Mouse (Mus musculus) embryonic facial prominence, embryonic 10.5 days (tissue): ENCODE measurements around the gene Pa2g4. TPM values are rescaled to one million over a fixed set of nuclear protein-coding genes. Genes with fewer than 3 reads are reported as not detected.
"Not testable (repeated sequence)": the region's sequence is repeated elsewhere in the genome, so short reads cannot be mapped to it uniquely, and the experiment has no call there.

Experiments
- DNase-seq: peaks from one replicate; pipeline ENCODE4 v3.0.0-alpha.2; 2017; ENCODE audit warnings: low spot score
- H3K27ac ChIP-seq: fragments of 300-500 bp; sonication (generic); replicated peaks from 2 replicates; pipeline ENCODE4 v1.5.1; 2016; ENCODE audit warnings: mild to moderate bottlenecking
- H3K27me3 ChIP-seq: fragments of 300-500 bp; sonication (generic); replicated peaks from 2 replicates; pipeline ENCODE4 v1.6.1; 2016; ENCODE audit warnings: low read depth, mild to moderate bottlenecking; ENCODE audit not compliant: poor library complexity, severe bottlenecking
- H3K36me3 ChIP-seq: fragments of 300-500 bp; sonication (generic); replicated peaks from 2 replicates; pipeline ENCODE4 v1.6.1; 2016; ENCODE audit warnings: mild to moderate bottlenecking, moderate library complexity
- H3K4me1 ChIP-seq: fragments of 300-500 bp; sonication (generic); 2 replicates; pipeline ENCODE4 v1.6.1; 2016
- H3K4me3 ChIP-seq: fragments of 300-500 bp; sonication (generic); 2 replicates; pipeline ENCODE4 v1.5.1; 2016; ENCODE audit warnings: mild to moderate bottlenecking, moderate library complexity
- H3K9me3 ChIP-seq: fragments of 300-500 bp; sonication (generic); 2 replicates; pipeline ENCODE4 v1.6.1; 2016; ENCODE audit warnings: mild to moderate bottlenecking
- WGBS: fragments of 180-500 bp; shearing (Covaris S2); methylation state at CpG from one replicate; pipeline ENCODE4 v1.1.7; 2016; 5-methylcytosine and 5-hydroxymethylcytosine counted together
- polyA plus RNA-seq: library from polyadenylated mRNA; unstranded; fragments of >200 nt; fragmentation: Nextera tagmentation; extraction: Ambion mirVana; gene quantifications from 2 replicates; pipeline ENCODE4 v1.2.1, GENCODE M21; 2016

Gene Pa2g4
- 274 and 287 TPM in 2 replicates for polyA plus RNA-seq

DNA sequence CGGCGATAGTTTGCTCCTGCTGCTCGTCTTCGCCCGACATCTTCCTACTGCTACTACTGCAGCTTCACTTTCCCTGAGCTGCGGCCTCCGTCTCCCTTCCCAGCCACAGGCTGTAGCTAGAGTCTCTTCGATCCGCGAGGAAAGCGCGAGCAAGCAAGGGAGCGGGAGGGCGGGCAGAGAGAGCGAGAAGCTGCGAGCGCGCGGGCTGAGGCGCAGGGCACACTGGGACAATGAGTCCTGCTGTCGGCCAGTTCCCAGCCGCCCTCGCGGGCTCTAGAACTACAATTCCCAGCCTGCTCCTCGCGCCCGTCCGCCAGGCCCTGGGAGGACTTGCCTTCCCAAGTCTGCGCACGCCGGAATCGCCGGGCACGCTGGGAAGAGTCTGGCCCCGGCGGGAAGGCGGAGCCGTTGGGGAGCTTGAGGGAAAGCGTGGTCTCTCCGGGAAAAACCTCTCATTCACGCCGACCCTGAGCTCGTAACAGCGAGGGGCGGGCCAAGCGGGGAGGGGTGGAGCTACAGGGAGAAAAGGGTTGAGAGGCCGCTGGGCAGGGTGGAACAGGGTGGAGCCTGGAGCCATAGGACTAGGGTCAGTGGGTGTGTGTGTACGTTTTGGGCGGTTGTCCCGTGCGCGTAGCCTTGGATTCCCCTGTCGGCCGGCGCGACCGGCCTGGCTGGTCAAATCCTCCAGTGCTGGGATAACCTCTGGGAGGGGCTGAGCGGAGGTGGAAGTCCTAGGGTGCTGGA lies at the start of gene Pa2g4:
TSS of gene Pa2g4 (minus strand) at position 200 of the 744 bp plus-strand sequence.
- H3K9me3 ChIP-seq = no peaks in the 10 kb centered on the region
- H3K27me3 ChIP-seq = no peaks in the 10 kb centered on the region
- peaks cover 44% of the 10 kb centered on the region for H3K36me3 ChIP-seq

DNA sequence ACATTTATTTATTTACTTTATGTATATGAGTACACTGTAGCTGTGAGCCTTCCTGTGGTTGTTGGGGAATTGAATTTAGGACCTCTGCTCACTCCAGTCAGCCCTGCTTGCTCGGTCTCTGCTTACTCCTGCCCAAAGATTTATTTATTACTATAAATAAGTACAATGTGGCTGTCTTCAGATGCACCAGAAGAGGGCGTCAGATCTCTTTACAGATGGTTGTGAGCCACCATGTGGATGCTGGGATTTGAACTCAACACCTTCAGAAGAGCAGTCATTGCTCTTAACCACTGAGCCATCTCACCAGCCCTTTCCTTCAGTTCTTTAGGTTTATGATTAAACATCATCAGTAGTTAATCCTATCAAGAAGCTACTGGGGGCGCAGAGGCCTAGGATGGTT lies 49.1 kb upstream of the Pa2g4 start:
- H3K36me3 ChIP-seq = no peaks in the 10 kb centered on the region
- 59% methylated on average over 3 of the region's 3 CpGs for WGBS
- no peak overlapping the region for H3K4me3 ChIP-seq
- H3K9me3 ChIP-seq = no peaks in the 10 kb centered on the region
- H3K4me1 ChIP-seq = 0 out of 2 replicates have a peak, but pooled peaks cover 4% of the 10 kb centered on the region
- 0 out of 2 replicates have a peak, but pooled peaks cover 5% of the 10 kb centered on the region for H3K27me3 ChIP-seq
- no peak overlapping the region for H3K27ac ChIP-seq
- no peak for DNase-seq

More for the DNA sequence above, at the start of gene Pa2g4:
- peak; percentile 100 for DNase-seq
- 0% methylated on average over 58 of the region's 58 CpGs for WGBS
- peak within 1 kb of the TSS; percentile 93 for H3K4me3 ChIP-seq
- peaks cover 28% of the 10 kb centered on the region for H3K4me1 ChIP-seq
- peak within 1 kb of the TSS; percentile 91 for H3K27ac ChIP-seq

DNA sequence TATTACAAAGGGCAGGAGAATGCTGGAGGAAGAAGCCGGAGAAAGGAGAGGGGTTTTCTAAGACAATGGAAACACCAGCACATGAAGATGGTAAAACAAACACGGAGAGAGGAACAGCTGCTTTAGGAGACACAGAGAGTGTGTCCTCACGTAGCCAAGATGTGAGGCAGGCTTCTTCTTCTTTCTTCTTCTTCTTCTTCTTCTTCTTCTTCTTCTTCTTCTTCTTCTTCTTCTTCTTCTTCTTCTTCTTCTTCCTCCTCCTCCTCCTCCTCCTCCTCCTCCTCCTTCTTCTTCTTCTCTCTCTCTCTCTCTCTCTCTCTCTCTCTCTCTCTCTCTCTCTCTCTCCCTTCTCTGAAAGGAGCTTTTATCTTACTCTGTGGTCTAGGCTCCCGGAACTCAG lies 48.0 kb upstream of the Pa2g4 start:
- H3K9me3 ChIP-seq, H3K4me3 ChIP-seq, DNase-seq, H3K27ac ChIP-seq, H3K4me1 ChIP-seq, H3K36me3 ChIP-seq, H3K27me3 ChIP-seq: not testable (repeated sequence)
- 75% methylated on average over 4 of the region's 4 CpGs for WGBS

DNA sequence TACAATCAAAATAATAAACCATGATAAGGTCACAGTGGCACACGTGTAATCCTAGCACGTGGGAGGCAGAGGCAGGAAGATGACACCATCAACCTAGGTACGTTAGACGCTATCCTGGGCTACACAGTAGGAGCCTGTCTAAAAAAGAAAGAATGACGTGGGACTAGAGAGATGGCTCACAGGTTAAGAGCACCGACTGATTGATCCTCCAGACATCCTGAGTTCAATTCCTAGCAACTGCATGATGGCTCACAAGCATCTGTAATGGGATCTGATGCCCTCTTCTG lies 47.3 kb upstream of the Pa2g4 start:
- H3K36me3 ChIP-seq = no peaks in the 10 kb centered on the region
- 36% methylated on average over 6 of the region's 6 CpGs for WGBS
- H3K4me3 ChIP-seq = peak overlapping the region; percentile 33
- H3K27ac ChIP-seq = no peak overlapping the region
- no peak for DNase-seq
- H3K9me3 ChIP-seq = no peaks in the 10 kb centered on the region
- H3K27me3 ChIP-seq = 0 out of 2 replicates have a peak, but pooled peaks cover 5% of the 10 kb centered on the region
- 0 out of 2 replicates have a peak, but pooled peaks cover 4% of the 10 kb centered on the region for H3K4me1 ChIP-seq

DNA sequence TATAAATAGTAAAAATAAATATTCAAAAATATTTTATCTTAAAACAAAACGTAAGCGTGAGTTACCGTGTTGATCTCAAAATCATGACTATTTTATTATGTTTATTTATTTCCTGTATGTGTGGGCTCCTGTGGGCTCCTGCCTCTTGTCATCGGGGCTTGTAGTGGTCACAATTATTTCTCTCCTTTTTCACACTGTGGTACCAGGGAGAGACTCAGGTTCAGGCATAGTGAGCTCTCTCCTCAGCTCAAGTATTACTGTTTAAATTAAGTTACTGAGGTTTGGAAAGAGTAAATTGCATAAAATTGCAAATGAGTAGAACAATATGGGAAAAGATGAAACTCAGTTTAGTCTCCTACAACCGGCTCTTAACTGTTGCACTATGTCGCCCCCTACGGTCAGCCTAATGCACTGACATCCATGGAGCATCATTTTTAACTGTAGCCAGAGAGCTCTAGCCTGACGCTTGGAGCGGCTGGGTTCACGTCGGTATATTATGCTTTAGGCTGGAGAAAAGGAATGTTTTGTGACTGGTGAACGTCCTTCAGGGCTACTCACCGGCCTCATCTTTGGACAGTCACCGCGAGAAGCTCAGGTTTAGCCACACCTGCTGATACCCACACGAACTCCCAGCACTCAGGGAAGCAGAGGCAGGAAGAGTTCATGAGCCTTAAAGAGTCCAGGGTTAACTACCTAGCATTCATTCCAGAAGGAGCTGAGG lies 46.8 kb upstream of the Pa2g4 start:
- peak; percentile 79 for DNase-seq
- no peaks in the 10 kb centered on the region for H3K9me3 ChIP-seq
- 14% methylated on average over 16 of the region's 16 CpGs for WGBS
- no peak overlapping the region for H3K27ac ChIP-seq
- 0 out of 2 replicates have a peak, but pooled peaks cover 5% of the 10 kb centered on the region for H3K27me3 ChIP-seq
- no peaks in the 10 kb centered on the region for H3K36me3 ChIP-seq
- H3K4me3 ChIP-seq = peak overlapping the region; percentile 33
- 0 out of 2 replicates have a peak, but pooled peaks cover 4% of the 10 kb centered on the region for H3K4me1 ChIP-seq

DNA sequence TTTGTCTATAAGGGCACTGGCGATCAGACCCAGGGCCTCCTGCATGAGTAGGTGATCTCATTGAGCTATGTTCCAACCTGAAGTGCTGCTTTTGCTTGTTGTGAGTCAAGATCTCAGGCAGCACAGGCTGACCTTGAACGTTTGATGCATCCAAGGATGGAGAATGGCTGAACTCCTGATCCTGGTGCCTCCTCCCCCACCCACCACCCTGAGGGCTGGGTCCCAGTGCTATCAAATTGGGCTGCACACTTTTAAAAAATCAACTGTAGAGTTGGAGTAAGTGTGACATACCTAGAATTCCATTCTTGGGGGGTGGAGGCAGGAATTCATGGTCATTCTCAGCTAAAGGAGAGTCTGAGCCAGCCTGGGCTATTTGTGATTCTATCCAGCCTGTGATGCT lies 40.7 kb upstream of the Pa2g4 start:
- Histone ChIP-seq H3K4me1 (peaks cover 6% of the 10 kb centered on the region; the same call in 1 of the 2 replicates), H3K9me3 (no peaks in the 10 kb centered on the region), H3K27ac (no peak overlapping the region), H3K4me3 (no peak overlapping the region), H3K27me3 (no peaks in the 10 kb centered on the region), H3K36me3 (no peaks in the 10 kb centered on the region)
- DNase-seq = no peak
- WGBS = 45% methylated on average over 2 of the region's 2 CpGs

DNA sequence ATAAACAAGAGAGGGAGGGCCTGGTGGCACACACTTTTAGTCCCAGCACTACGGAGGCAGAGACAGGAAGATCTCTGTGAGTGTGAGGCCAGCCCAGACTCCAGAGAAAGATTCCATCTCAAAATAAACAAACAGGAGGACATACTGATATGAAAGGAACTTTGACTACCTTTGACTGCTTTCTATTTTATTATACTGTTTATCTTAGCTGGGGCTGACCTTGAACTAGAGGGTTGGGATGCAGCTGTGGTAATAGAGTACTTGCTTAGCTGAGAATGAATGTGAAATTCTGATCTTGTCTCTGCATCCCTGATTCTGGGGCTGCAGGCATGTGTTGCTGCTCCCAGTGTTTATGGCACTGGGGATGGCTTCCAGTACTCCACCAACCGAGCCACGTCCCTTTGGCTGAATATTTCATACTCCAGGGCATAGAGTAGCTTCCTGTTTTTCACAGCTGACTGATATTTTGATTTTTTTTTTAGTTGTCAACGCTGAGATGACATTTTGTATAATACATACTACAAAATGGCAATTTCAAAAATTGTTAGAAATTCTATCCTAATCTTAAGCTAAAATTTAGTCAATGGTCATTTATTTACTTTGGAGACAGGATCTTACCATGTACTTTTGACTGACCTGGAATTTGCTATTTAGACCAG lies 36.8 kb upstream of the Pa2g4 start:
- 85% methylated on average over 4 of the region's 4 CpGs for WGBS
- no peak for DNase-seq
- Histone ChIP-seq H3K36me3 (no peaks in the 10 kb centered on the region), H3K4me3 (no peak overlapping the region), H3K9me3 (no peaks in the 10 kb centered on the region), H3K27me3 (no peaks in the 10 kb centered on the region), H3K4me1 (peaks cover 6% of the 10 kb centered on the region; the same call in 1 of the 2 replicates), H3K27ac (no peak overlapping the region)

DNA sequence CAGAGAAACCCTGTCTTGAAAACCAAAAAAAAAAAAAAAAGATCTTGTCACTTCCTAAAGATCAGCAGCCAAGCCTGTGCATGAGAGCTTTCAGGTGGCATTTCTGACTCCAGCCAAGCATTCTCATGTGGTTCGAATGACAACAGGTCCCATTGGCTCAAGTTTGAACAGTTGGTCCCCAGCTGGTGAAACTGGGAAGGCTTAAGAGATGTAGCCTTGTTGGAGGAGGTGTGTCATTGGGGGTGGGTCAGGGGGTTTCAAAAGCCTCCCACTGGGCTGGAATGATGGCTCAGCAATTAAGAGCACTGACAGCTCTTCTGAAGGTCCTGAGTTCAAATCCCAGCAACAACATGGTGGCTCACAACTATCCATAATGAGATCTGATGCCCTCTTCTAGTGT lies 35.7 kb upstream of the Pa2g4 start:
- DNase-seq = no peak
- H3K27me3 ChIP-seq = no peaks in the 10 kb centered on the region
- no peak overlapping the region for H3K4me3 ChIP-seq
- peaks cover 6% of the 10 kb centered on the region; the same call in 1 of the 2 replicates for H3K4me1 ChIP-seq
- H3K27ac ChIP-seq = no peak overlapping the region
- H3K9me3 ChIP-seq = no peaks in the 10 kb centered on the region
- WGBS = 94% methylated on average over 1 of the region's 1 CpGs
- no peaks in the 10 kb centered on the region for H3K36me3 ChIP-seq

DNA sequence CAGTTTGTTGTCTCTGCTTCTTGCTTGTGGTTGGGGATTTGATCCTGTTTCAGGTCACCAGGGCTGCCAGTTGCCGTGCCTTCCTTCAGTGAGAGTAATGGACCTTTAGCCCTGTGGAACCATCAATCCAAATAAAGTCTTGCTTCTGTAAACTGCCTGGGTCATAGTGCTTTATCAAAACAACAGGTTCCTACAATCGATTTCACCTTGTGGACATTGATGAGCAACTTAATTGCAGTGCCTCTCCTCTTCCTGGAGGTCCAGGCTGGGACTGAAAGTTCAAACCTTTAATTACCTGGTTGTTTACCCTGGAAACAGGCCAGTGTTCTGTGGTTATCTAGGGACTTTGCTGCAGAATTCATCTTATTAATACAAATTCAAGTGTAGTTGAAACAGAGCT lies 32.7 kb upstream of the Pa2g4 start:
- DNase-seq = no peak
- H3K27me3 ChIP-seq = no peaks in the 10 kb centered on the region
- H3K27ac ChIP-seq = no peak overlapping the region
- no peaks in the 10 kb centered on the region for H3K36me3 ChIP-seq
- WGBS = 71% methylated on average over 2 of the region's 2 CpGs
- H3K9me3 ChIP-seq = no peaks in the 10 kb centered on the region
- no peaks in the 10 kb centered on the region for H3K4me1 ChIP-seq
- no peak overlapping the region for H3K4me3 ChIP-seq

DNA sequence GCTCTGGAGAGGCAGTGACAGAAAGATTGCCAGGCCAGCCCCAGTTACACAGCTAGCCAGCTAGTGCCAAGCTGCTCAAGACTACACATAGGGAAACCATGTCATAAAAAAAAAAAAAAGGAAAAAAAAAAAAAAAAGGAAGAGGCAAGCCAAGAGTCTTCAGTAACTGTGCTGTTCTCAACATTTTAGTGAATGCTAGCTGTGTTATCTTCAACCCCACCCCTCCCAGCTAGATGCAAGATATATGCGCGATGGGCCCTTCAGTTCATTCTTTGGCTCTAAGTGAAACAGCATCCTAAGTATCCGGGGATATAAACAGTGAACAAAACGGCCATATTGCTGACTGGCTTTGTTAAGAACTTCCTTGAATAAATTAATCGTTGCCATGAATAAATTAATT lies 27.0 kb upstream of the Pa2g4 start:
- DNase-seq = no peak
- Histone ChIP-seq H3K27ac (no peak overlapping the region), H3K27me3 (peaks cover 25% of the 10 kb centered on the region), H3K4me1 (peaks cover 24% of the 10 kb centered on the region), H3K9me3 (no peaks in the 10 kb centered on the region), H3K4me3 (no peak overlapping the region), H3K36me3 (no peaks in the 10 kb centered on the region)
- WGBS = 82% methylated on average over 5 of the region's 5 CpGs

DNA sequence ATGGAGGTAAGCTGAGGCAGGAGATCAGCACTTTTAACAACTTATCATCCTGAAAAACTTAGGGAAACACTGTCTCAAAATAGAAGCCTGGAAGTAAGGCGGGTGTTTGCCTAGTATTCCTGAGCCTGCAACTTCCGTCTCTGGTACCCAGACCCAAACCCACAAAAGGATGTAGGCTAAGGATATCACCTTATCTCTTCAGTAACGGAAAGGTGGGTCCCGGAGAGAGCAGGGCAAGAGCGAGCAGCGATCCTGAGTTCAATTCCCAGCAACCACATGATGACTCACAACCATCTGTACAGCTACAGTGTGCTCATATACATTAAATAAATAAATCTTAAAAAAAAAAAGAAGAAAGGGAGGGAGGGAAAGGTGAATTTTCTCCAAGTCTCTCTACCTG lies 25.6 kb upstream of the Pa2g4 start:
- DNase-seq = no peak
- no peak overlapping the region for H3K27ac ChIP-seq
- no peaks in the 10 kb centered on the region for H3K36me3 ChIP-seq
- H3K4me3 ChIP-seq = no peak overlapping the region
- no peaks in the 10 kb centered on the region for H3K9me3 ChIP-seq
- H3K4me1 ChIP-seq = peaks cover 37% of the 10 kb centered on the region
- H3K27me3 ChIP-seq = peaks cover 39% of the 10 kb centered on the region
- WGBS = 89% methylated on average over 6 of the region's 6 CpGs

DNA sequence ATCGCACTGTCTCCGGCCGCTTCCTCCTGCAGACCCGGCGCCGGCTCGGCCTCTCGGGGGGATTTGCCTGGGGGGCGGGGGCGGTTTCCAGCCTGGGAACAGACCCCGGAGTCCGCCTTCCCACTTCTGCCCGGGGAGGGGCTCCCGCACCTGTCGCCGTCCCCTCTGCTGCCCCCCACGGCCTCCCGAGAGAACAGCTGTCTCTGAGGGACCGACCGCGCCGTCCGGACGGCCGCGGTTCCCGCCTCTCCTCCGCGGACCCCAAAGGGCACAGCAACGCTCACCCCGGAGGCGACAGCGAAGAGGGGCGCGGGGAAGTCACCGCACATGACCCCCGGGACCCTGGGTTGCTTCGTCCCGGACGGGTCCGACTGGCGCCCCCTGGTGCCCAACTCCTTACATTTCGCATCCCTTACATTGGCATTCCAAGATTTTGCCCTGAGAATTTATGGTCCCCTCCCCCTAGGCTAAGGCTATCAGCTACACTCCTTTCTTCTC lies 24.5 kb upstream of the Pa2g4 start:
- Histone ChIP-seq H3K27ac (peak overlapping the region; percentile 78), H3K27me3 (peaks cover 51% of the 10 kb centered on the region)
- under 1% methylated on average over 43 of the region's 43 CpGs for WGBS

More for the DNA sequence above, 24.5 kb upstream of the Pa2g4 start:
- Histone ChIP-seq H3K36me3 (no peaks in the 10 kb centered on the region), H3K9me3 (no peaks in the 10 kb centered on the region), H3K4me3 (peak overlapping the region; percentile 71), H3K4me1 (peaks cover 42% of the 10 kb centered on the region)
- DNase-seq = peak; percentile 85
